Mouse (Mus musculus): Measurements from ENCODE around the gene Angptl4.
"Not testable (repeated sequence)": the region's sequence is repeated elsewhere in the genome, so short reads cannot be mapped to it uniquely, and the experiment has no call there.

Angptl4 gene

GRCm38 (mm10) chr17:33754656-33755055 lies 27.0 kb downstream of the Angptl4 start:
- no peak for DNase-seq

GRCm38 (mm10) chr17:33752297-33752696 lies 29.3 kb downstream of the Angptl4 start:
- no peak for DNase-seq

- DNase-seq = no peak
Measured at GRCm38 (mm10) chr17:33751181-33751580, 30.4 kb downstream of the Angptl4 start.

- DNase-seq = peak; percentile 41
Measured at GRCm38 (mm10) chr17:33749451-33749850, 32.2 kb downstream of the Angptl4 start.

GRCm38 (mm10) chr17:33746011-33746410 lies 35.6 kb downstream of the Angptl4 start:
- DNase-seq = peak; percentile 50

GRCm38 (mm10) chr17:33744686-33745384 lies 36.8 kb downstream of the Angptl4 start:
- DNase-seq = no peak

GRCm38 (mm10) chr17:33742420-33742819 lies 39.2 kb downstream of the Angptl4 start:
- DNase-seq = no peak

- DNase-seq = not testable (repeated sequence)
Measured at GRCm38 (mm10) chr17:33733526-33733925, 48.1 kb downstream of the Angptl4 start.

- DNase-seq = not testable (repeated sequence)
Measured at GRCm38 (mm10) chr17:33732556-33733083, 49.0 kb downstream of the Angptl4 start.

- DNase-seq = no peak
Measured at GRCm38 (mm10) chr17:33729215-33729614, 52.4 kb downstream of the Angptl4 start.

GRCm38 (mm10) chr17:33728396-33728795 lies 53.2 kb downstream of the Angptl4 start:
- no peak for DNase-seq

Measured in lung, postnatal 14 days (tissue).